Mouse (Mus musculus) R1 (cell line): ENCODE data around the gene Osbpl8.
A peak's percentile ranks its signal among the peaks of the same experiment; 100 is the strongest.

Experiments
- DNase-seq: peaks from one replicate; pipeline ENCODE4 v3.0.0-alpha.2; 2018; ENCODE audit warnings: low read depth, low spot score

The Osbpl8 gene

GRCm38 (mm10) chr10:111234450-111235288, 70.1 kb downstream of the Osbpl8 start:
- DNase-seq = no peak

GRCm38 (mm10) chr10:111235289-111235570, 70.7 kb downstream of the Osbpl8 start:
- DNase-seq = no peak

- DNase-seq = no peak
Measured at GRCm38 (mm10) chr10:111237434-111237833, 72.9 kb downstream of the Osbpl8 start.

- DNase-seq = no peak
Measured at GRCm38 (mm10) chr10:111242677-111243076, 78.1 kb downstream of the Osbpl8 start.

GRCm38 (mm10) chr10:111247609-111248008, 83.1 kb downstream of the Osbpl8 start:
- DNase-seq = no peak

- DNase-seq = no peak
Measured at GRCm38 (mm10) chr10:111248177-111248576, 83.6 kb downstream of the Osbpl8 start.

GRCm38 (mm10) chr10:111250192-111250591, 85.6 kb downstream of the Osbpl8 start:
- no peak for DNase-seq

- no peak for DNase-seq
Measured at GRCm38 (mm10) chr10:111251666-111252065, 87.1 kb downstream of the Osbpl8 start.

- no peak for DNase-seq
Measured at GRCm38 (mm10) chr10:111255228-111255627, 90.7 kb downstream of the Osbpl8 start.

GRCm38 (mm10) chr10:111256156-111256555, 91.6 kb downstream of the Osbpl8 start:
- DNase-seq = no peak

GRCm38 (mm10) chr10:111257358-111257757, 92.8 kb downstream of the Osbpl8 start:
- peak; percentile 7 for DNase-seq

- DNase-seq = no peak
Measured at GRCm38 (mm10) chr10:111258256-111258655, 93.7 kb downstream of the Osbpl8 start.

- DNase-seq = no peak
Measured at GRCm38 (mm10) chr10:111271687-111272086, 107.1 kb downstream of the Osbpl8 start.

GRCm38 (mm10) chr10:111272905-111273304, 108.4 kb downstream of the Osbpl8 start:
- DNase-seq = no peak

GRCm38 (mm10) chr10:111273463-111274088, 109.0 kb downstream of the Osbpl8 start:
- no peak for DNase-seq

- DNase-seq = no peak
Measured at GRCm38 (mm10) chr10:111275822-111276221, 111.3 kb downstream of the Osbpl8 start.

- no peak for DNase-seq
Measured at GRCm38 (mm10) chr10:111297631-111298030, 133.1 kb downstream of the Osbpl8 start.

- peak; percentile 98 for DNase-seq
Measured at GRCm38 (mm10) chr10:111298140-111299098, 133.9 kb downstream of the Osbpl8 start, which contains the start of gene Bbs10. Gene Bbs10, plus strand, starts transcription at chr10:111298679.

- no peak for DNase-seq
Measured at GRCm38 (mm10) chr10:111299591-111299990, 135.0 kb downstream of the Osbpl8 start.

- no peak for DNase-seq
Measured at GRCm38 (mm10) chr10:111301041-111301440, 136.5 kb downstream of the Osbpl8 start.

GRCm38 (mm10) chr10:111302486-111302885, 137.9 kb downstream of the Osbpl8 start:
- no peak for DNase-seq
